Mouse (Mus musculus): Measurements from ENCODE around the gene Hbb-bs.
"Not testable (repeated sequence)": the region's sequence is repeated elsewhere in the genome, so short reads cannot be mapped to it uniquely, and the experiment has no call there.

Gene Hbb-bs

DNA sequence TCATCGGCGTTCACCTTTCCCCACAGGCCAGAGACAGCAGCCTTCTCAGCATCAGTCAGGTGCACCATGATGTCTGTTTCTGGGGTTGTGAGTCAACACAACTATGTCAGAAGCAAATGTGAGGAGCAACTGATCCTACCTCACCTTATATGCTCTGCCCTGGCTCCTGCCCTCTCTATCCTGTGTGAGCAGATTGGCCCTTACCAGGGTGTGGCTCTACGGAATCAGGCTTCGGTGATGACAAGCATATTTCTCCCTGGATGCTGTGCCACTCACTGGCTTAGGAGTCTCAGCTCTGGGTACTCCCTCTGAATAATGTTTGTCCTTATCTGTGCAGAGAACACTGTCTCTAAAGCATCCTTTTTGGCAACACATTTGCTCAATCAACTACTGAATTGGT is at the start of gene Hbb-bs:
Gene Hbb-bs, minus strand, starts transcription at position 289 of the 400 bp plus-strand sequence.
- DNase-seq = no peak

DNA sequence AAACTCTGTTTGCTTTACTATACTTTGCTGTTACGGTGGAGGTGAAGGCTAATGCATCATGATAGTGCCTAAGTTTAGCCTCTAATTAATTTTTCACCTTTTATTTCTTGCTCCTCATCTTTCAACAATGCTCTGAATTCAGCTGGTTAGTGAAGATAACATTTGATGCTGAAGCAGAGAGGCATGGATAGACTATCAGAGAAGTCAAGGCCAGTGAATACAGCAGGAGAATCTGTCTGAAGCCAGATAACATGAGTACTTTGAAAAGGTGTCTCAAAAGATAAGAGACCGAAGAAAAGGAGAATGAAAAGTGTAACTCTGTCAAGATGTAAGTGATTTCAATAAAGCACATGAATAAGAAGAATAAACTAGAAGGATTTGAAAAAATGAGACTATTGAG is 49.2 kb upstream of the Hbb-bs start:
- no peak for DNase-seq

DNA sequence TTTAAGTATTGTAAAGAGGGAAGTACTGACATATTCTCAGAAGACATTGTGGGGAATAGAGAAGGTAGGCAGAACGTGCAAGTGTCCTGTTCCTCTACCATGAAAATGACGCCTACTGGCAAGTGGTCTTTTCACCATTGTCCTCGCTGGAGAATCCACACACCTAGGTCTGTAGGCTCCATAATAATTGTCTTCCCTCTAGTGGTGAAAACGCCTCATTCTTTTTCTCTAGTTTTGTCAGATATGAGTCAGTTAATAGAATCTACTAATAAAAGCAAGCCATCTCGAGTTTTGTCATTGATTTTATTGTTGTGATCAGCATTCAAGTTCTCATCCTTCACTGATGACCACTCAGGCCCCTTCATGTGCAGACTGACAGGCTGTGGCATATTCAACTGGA is 46.6 kb upstream of the Hbb-bs start:
- no peak for DNase-seq

DNA sequence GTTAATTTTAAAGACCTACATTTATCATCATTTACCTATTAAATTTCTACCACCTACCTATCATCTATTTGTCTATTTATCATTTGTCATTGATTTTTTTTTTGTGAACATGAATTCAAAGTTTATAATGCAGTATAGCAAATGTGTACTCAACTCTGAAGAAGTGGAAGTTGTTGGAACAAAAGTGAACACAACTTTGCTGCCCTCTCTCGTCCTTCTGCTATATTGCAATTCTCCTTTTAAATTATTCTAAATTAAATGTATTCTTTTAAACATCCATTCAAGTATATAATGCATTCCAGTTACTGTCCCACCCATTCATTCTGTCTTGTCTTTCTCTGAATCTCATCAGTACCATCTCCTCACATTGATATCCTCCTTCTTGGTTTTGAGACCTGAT is 45.2 kb upstream of the Hbb-bs start:
- DNase-seq = no peak

DNA sequence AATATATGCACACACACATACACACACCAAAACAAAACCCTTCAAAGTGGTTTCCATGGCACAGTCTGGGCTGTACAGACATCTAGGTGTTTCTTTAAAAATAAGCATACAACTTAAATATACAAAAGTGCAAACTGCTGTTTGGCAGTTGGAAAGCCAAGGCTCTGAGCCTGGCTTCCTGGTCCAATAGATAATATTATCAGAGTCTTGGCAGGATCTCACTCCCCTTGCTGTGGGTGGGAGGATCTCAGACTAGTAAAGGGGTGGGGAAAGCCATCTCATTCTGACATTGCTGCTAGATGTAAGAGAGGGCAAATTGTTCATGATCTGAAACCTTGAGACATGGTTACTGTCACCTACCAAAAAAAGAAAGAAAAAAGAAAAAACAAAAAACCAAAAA is 42.8 kb upstream of the Hbb-bs start:
- no peak for DNase-seq

DNA sequence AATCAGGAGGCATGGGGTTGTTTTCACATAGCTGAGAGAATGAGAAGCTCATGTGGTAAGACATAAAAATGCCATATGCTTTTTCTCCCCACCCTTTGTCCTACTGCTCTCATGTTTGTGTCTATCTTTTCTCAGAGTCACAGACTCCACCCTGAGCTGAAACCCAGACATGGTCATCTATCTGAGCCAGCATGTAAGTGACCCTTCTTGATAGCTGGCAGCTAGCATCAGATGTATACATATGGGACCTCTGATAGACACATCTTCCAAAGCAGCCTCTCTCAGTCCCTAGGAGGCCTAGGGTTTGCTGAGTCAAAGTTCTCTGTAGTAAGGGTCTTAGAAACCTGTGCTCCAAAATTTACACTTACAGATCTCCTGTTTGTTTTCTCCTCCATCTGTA is 37.8 kb upstream of the Hbb-bs start:
- DNase-seq = no peak

DNA sequence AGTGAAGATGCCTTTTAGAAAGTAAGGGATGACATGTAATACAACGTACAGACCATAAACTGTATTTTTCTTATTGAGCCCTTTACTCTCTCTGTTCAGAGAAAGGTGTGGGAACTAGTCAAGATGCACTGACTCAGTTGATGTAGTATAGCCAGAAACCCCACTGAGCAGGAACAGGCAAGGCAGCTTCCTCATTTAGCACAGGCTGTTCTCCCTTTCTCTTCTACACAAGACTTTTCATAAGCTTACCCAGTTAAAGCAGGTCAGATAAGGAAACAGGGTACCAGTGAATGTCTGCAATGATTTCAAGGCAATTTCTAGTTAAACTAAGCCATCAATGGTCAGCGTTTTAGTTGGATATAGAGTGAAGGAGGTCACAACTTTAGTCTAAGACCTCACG is 33.6 kb upstream of the Hbb-bs start:
- DNase-seq = no peak

DNA sequence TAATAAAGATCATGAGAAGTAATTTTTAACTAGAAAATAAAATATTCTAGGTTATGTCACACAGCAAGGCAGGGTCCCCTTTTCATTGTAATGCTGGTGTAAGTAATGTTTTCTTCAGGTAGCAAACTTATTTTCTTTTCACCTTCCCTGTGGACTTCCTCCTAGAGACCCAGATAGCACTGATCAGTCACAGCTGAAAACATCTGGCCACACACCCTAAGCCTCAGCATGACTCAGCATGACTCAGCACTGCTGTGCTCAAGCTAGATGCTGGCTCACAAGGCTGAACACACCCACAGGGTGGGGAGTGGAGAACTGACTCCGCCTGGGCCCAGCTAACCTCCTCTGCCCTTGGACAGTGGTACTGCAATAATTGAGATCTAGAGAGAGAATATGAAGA is 33.0 kb upstream of the Hbb-bs start:
- no peak for DNase-seq

DNA sequence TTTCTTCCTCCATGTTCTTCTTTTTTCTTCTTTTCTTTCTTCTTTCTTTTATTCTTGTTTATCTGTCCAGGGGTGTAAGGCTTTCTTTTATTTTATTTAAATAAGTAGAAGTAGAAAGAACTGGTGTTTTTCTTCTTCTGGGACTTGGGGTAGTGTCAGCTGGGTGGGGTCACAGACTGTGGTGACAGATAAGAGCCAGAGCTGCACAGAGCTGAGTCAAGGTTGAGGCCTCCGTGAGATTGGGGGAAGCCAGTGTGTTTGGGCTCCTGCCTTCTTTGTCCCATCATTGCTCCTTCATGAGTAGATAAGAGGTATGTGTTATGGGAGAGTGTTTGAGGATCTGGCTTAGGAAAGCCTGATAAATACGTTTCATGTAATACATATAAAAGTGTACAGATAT is 31.2 kb upstream of the Hbb-bs start:
- no peak for DNase-seq

DNA sequence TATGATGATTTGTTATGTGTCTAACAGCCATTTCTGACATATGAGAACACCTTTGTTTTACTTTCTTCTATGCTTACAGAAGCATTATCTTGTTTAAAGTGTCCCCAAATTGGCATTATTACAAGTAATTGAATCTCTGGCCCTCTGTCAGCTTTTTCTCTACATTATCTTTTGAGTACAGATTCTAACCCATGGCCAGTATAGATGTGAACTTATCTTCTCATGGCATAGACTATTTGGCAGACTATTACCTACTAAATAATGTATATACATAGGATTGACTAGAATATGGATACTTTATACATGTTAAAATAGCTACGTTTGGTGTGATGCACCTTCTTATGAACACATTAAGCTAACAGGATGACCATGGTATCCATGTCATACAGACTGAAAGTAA is 26.8 kb upstream of the Hbb-bs start:
- no peak for DNase-seq

DNA sequence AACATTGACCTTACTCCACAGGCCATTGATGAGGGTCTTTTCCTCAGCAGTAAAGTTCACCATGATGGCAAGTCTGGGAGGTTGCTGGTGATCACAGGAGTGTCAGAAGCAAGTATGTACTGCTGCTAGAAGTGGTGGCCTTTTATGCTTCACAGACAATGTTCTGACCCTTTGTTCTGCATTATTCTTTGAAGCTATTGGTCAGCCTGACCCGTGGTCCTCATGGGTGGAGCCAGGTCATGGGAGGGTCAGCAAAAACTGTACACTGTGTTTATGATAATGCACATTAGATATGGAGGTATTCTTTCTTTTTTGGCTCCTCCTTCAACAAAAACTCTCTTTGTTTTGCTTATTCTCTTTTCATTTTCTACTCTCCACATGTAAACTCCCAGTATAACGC is 25.2 kb upstream of the Hbb-bs start, which contains the start of gene Hbb-y:
Gene Hbb-y, minus strand, starts transcription at position 127 of the 400 bp plus-strand sequence.
- no peak for DNase-seq

DNA sequence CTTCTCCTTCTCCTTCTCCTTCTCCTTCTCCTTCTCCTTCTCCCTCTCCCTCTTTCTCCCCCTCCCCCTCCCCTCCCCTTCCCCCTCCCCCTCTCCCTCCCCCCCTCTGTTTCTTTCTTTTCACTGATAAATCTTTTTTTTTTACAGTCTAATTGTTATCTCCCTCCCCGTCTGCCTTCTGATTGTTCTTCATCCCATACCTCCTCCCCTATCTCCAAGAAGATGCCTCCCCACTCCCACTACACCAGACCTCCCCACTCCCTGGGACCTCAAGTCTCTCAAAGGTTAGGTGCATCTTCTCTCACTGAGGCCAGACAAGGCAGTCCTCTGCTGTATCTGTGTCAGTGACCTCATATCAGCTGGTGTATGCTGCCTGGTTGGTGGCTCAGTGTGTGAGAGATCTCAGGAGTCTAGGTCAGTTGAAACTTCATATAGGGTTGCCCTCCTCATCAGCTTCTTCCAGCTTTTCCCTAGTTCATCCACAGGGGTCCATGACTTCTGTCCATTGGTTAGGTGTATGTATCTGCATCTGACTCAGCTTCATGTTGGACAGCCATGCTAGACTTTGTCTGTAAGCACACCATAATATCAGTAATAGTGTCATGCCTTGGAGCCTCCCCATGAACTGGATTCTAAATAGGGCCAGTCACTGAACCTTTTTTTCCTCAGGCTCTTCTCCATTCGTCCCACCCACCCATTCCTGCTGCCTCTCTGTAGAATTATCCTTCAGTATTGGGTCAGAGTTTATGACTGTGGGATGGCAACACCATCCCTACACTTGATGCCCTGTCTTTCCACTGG is 16.8 kb upstream of the Hbb-bs start:
- DNase-seq = no peak

DNA sequence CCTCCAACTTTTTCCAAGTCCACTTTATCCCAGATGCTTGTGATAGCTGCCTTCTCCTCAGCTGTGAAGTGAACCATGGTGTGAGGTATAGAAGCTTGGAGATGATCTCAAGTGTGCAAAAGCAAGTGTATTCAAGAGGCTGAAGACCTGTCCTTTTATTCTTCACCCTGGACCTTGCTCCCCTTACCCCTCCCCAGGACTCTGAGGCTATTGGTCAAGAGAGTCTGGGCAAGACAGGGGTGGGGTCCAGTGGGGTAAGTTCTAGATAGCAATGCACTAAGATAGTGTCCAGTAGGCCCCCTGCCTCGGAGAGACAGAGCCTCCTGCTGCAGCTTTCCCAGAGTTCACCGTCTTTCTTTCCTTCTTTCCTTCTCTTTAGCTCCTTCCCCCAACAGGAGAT is 15.1 kb upstream of the Hbb-bs start, which contains the start of gene Hbb-bh1:
Gene Hbb-bh1, minus strand, starts transcription at position 131 of the 400 bp plus-strand sequence.
- DNase-seq = no peak

DNA sequence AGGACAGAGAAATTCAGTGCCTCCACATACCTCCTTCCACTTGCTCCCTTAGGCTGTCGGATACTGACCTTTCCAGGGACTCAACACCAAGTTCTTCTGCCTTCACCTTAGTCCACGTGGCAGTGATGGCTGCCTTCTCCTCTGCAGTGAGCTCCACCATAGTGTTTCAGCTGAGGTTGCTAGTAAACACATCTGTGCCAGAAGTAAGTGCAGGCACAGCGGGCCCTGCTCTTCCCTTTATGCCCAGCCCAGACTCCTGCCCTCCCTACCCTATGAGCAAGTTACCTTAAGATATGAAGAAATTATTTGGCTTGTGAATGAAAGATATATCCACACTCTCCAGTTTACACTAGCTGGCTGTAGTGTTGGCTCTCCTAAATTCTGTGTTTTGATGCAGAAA is 12.4 kb upstream of the Hbb-bs start, which contains the start of gene Hbb-bh2:
Gene Hbb-bh2, minus strand, starts transcription at position 253 of the 400 bp plus-strand sequence.
- DNase-seq = no peak

DNA sequence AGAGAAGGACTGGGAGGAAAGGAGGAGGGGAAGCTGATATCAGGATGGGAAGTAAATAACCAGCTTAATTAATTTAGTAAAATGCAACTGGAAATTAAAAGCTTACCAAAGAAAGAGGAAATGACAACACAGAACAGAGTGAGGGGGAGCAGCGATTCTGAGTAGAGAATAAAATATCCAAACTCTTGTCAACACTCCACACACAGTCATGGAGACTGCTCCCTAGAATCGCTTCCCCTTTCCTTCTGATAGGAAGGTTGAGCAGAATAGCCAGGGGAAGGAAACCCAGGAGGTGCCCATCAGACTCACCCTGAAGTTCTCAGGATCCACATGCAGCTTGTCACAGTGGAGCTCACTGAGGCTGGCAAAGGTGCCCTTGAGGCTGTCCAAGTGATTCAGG is 757 bp downstream of the Hbb-bs start:
- DNase-seq = not testable (repeated sequence)

DNA sequence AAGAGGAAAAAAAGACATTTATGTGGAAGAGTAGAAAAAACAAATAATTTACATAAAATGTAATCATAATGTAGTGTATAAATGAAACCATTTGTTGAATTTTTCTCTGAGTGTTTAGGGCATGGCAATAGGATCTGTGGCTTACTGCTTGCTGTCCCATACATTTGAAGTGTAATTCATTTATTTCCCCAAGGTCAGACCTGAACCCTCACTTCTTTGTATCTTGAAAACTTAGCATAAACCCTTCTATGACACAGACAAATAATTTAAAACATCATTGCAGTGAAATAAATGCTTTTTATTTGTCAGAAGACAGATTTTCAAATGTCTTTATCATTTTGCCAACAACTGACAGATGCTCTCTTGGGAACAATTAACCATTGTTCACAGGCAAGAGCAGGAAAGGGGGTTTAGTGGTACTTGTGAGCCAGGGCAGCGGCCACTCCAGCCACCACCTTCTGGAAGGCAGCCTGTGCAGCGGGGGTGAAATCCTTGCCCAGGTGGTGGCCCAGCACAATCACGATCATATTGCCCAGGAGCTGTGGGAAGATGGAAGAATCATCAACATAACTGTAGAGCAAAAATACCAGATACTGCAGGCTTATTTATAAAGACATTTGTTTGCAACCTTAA is 1.5 kb downstream of the Hbb-bs start:
- no peak for DNase-seq

DNA sequence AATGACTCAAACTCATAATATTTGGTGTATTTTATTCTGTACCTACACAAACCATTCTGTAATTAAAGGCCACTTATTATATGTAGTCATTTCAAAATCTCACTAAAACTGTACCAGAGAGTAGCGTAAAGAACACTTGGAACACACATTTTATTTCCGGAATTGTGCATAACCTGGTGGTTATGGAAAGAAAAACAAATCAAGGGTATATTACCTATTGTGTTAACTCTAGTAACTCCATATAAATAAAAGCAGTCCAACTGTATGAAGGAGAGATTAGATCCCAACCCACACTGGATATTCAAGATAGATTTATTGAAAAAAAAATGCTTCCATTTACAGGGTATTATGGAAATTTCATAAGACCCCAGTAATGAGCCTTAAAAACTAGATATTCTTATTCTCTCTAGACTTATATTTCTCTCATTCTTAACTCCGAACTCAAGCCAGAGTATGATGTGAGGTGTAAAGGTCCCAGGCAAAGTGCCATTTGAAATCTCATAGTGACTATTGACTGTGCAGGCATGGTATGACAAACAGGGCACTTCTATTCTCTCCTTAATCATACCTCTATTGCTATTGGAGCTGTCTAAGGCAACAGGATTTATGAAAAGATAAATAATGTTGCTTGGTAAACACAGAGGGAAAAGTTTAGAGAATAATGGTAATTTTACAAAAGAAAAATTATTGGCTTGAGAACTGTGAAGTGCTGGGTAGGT is 2.2 kb downstream of the Hbb-bs start:
- DNase-seq = no peak

DNA sequence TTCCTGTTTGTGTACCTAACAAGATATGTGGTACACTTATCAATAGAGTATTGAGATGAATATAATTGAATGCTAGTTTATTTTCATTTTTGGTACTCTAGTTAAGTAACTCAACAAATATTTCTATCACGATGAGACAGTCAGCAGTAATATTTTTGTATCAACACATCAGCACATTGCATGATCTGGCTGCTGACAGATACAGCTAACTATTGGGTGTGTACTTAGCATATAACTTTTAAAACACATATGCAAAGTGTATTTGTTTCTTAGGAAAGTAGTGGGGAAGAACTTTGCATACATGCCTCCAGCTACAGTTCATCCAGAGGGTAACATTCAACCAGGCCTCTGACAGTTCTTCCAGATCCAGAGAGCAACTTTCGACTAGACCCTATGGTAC is 3.3 kb downstream of the Hbb-bs start:
- no peak for DNase-seq

DNA sequence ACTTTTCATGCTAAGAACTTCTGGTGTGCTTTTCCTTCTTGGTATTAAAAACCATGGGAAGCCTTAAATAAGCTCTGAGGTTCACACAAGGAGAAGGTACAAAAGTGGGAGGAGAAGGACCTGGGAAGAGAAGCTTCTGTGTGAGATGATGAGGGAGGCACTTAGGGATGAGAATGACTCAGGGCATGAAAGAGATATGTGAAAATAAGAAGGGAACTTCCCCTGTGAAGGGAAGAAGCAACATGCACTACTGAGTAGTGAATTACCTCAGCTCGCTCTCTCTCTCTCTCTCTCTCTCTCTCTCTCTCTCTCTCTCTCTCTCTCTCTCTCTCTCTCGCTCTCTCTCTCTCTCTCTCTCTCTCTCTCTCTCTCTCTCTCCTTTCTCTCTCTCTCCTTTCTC is 12.8 kb downstream of the Hbb-bs start:
- not testable (repeated sequence) for DNase-seq

DNA sequence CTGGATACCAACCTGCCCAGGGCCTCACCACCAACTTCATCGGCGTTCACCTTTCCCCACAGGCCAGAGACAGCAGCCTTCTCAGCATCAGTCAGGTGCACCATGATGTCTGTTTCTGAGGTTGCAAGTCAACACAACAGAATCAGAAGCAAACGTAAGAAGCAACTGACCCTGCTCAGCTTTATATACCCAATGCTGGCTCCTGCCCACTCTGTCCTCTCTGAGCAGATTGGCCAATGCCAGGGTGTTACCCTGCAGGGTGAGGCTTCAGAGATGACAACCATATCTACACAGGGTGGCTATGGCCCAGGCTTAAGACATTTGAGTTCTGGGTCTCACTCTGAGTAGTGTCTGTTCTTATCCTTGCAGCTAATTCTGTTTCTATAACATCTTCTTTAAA is 14.1 kb downstream of the Hbb-bs start, which contains the start of gene Hbb-bt:
Gene Hbb-bt, minus strand, starts transcription at position 231 of the 400 bp plus-strand sequence.
- no peak for DNase-seq

DNA sequence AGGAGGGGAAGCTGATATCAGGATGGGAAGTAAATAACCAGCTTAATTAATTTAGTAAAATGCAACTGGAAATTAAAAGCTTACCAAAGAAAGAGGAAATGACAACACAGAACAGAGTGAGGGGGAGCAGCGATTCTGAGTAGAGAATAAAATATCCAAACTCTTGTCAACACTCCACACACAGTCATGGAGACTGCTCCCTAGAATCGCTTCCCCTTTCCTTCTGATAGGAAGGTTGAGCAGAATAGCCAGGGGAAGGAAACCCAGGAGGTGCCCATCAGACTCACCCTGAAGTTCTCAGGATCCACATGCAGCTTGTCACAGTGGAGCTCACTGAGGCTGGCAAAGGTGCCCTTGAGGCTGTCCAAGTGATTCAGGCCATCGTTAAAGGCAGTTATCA is 14.7 kb downstream of the Hbb-bs start:
- DNase-seq = not testable (repeated sequence)

DNA sequence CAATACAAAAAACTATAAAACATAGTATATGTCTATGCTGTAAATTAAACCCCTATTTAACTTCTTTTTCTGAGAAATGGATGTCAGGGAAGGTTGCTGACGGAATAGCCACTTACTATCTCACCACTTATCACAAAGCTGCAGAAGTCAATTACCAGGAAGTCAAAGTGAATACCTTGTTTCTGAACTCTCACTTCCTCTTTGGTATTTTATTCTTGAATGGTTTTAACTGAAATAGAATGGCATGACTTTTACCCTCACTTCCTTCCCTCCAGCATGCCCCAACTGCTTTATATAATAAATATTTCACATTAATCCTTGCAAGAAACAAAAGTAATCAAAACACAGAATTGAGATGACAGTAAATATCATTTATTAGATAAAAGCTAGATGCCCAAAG is 15.7 kb downstream of the Hbb-bs start:
- DNase-seq = no peak

DNA sequence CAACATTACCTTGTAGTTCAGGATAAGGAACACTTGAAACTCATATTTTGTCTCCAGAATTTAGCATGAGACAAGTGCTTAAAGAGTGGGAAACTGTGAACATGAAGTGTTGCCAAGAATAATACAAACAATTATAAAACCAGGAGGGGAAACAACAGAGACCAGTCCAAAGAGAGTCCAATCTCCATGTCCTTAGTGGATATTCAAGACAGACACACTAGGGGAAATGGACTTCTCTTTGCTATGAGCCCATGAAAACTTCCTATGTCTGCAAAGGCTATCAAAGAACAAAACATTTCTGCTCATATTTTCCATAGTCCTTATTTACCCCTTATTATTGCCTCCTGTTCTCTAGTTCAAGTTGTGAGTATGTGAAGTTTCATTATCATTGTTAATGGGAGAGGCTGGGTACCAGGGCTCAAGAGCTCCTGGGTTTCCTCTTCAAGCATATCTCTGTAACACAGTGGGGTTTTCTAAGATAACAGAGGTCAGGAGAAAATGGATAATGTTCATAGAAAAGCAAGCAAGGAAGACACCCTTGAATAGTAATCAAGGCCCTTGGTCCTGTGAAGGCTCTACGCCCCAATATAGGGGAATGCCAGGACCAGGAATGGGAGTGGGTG is 16.6 kb downstream of the Hbb-bs start:
- DNase-seq = no peak

Measured in kidney, adult 11 months (tissue).